Mouse (Mus musculus): ENCODE measurements around the gene Fam118b.

DNA sequence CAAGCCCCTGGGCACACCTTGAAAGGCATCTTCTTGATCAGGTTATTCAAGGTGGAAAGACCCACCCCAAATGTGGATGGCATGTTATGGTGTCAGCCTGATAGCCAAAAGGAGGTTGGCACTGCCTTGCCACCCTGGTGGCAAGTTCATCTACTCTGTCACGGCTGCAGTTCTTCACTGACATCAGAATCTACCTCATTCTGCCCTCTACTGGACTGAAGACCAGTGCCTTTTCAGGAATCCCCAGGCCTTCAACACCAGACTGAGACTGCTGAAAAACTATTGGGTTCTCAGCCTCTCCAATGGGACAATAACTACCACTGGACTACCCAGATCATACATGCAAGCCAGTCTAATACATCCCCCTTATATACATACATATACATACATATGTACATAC is 27.9 kb downstream of the Fam118b start:
- TF ChIP-seq TAL1 (IDR thresholded peaks at IDR 0.05; ENCODE audit: low read length) (no peak), GATA1 (IDR thresholded peaks at IDR 0.05; ENCODE audit: low read length) (no peak)

Measured in erythroblast, embryonic 14.5 days (primary cell).